Mouse (Mus musculus) heart, postnatal 4 days (tissue): ENCODE data around the gene Dnajb2. TPM values are rescaled to one million over a fixed set of nuclear protein-coding genes. Genes with fewer than 3 reads are reported as not detected.

Source experiments
- DNase-seq: peaks from one replicate; pipeline ENCODE4 v3.0.0; 2021
- microRNA-seq, 2 experiments: library from miRNA; unstranded; fragments of <30 nt; microRNA quantifications; one replicate each; pipeline ENCODE4 v1.2.0; 2021 to 2022
- total RNA-seq, 2 experiments: library from RNA; stranded (reverse); gene quantifications; 2 replicates each; pipeline ENCODE4 v1.2.3; 2021

The Dnajb2 gene
- total RNA-seq, 2 experiments from 2014 or later = 46.4 to 49.2 TPM

- no peak for DNase-seq
Measured at GRCm38 (mm10) chr1:75294294-75294693, 58.1 kb downstream of the Dnajb2 start.

Small RNA genes lying within 50 kb of the gene (microRNA-seq; reads per million reads assigned to microRNA genes)
- 0 reads per million in 2 experiments for gene Gm27943

Other genes with a start within 250 kb of the Dnajb2 start
- gene Nhej1, start 111.2 kb upstream of the Dnajb2 start, total RNA-seq = 1 to 10 TPM; 2.3 to 3.1 TPM
- gene Slc23a3, start 102.5 kb upstream of the Dnajb2 start, total RNA-seq = 1 to 10 TPM; 1.2 to 1.3 TPM
- gene Cnppd1, start 93.7 kb upstream of the Dnajb2 start, total RNA-seq = 10 to 100 TPM; 27.9 to 35.0 TPM
- gene Retreg2, start 93.6 kb upstream of the Dnajb2 start, total RNA-seq = 10 to 100 TPM; 34.1 to 37.5 TPM
- gene Zfand2b, start 67.8 kb upstream of the Dnajb2 start, total RNA-seq = 10 to 100 TPM; 17.3 to 20.6 TPM
- 10 to 100 TPM; 20.0 to 24.1 TPM for gene Abcb6, start 56.0 kb upstream of the Dnajb2 start, total RNA-seq
- 10 to 100 TPM; 10.0 to 12.0 TPM for gene Ankzf1, start 44.3 kb upstream of the Dnajb2 start, total RNA-seq
- gene Atg9a, start 44.2 kb upstream of the Dnajb2 start, total RNA-seq = 10 to 100 TPM; 39.7 to 40.7 TPM
- 10 to 100 TPM; 10.7 to 12.7 TPM for gene Glb1l, start 25.6 kb upstream of the Dnajb2 start, total RNA-seq
- 10 to 100 TPM; 65.6 to 67.0 TPM for gene Stk16, start 25.6 kb upstream of the Dnajb2 start, total RNA-seq
- 100 to 1,000 TPM; 371 to 462 TPM for gene Tuba4a, start 16.5 kb upstream of the Dnajb2 start, total RNA-seq
- not detected for gene A630095N17Rik, start 4.3 kb upstream of the Dnajb2 start, total RNA-seq
- gene Ptprn, start 28.1 kb downstream of the Dnajb2 start, total RNA-seq = under 1 TPM; 0.41 to 0.43 TPM
- not detected for gene Resp18, start 42.0 kb downstream of the Dnajb2 start, total RNA-seq
- gene Dnpep, start 81.6 kb downstream of the Dnajb2 start, total RNA-seq = 10 to 100 TPM; 89.5 to 89.8 TPM
- gene Des, start 123.9 kb downstream of the Dnajb2 start, total RNA-seq = 100 to 1,000 TPM; 742 to 747 TPM
- gene Speg, start 138.9 kb downstream of the Dnajb2 start, total RNA-seq = 100 to 1,000 TPM; 121 to 123 TPM
- 10 to 100 TPM; 41.1 to 41.4 TPM for gene Gmppa, start 199.5 kb downstream of the Dnajb2 start, total RNA-seq
- not detected for gene Asic4, start 214.0 kb downstream of the Dnajb2 start, total RNA-seq
- 10 to 100 TPM; 38.0 to 38.7 TPM for gene Chpf, start 242.9 kb downstream of the Dnajb2 start, total RNA-seq
- gene Tmem198, start 243.1 kb downstream of the Dnajb2 start, total RNA-seq = 1 to 10 TPM in 1 of 2 experiments, under 1 TPM in 1; 0.55 to 1.1 TPM